Mouse (Mus musculus) stomach, embryonic 14.5 days (tissue): Measurements from ENCODE around the gene Ddx43. TPM values are rescaled to one million over a fixed set of nuclear protein-coding genes. Genes with fewer than 3 reads are reported as not detected.

Experiments
- ATAC-seq: fragments of 200-750 bp; cut with Nextera tagmentation; 2 replicates; pipeline ENCODE4 v1.8.0; 2017; ENCODE audit warnings: low read depth, moderate TSS enrichment; ENCODE audit not compliant: insufficient number of reproducible peaks, insufficient read depth, low FRiP score
- H3K27ac ChIP-seq: fragments of 300-500 bp; sonication (generic); 2 replicates; pipeline ENCODE4 v1.5.1; 2014; ENCODE audit warnings: mild to moderate bottlenecking, low read length, moderate library complexity, mixed read lengths
- H3K27me3 ChIP-seq: fragments of 300-500 bp; sonication (generic); 2 replicates; pipeline ENCODE4 v1.6.1; 2014; ENCODE audit warnings: low read length, control low read depth, mixed read lengths; ENCODE audit not compliant: control insufficient read depth, insufficient read depth
- H3K36me3 ChIP-seq: fragments of 300-500 bp; sonication (generic); 2 replicates; pipeline ENCODE4 v1.6.1; 2014; ENCODE audit warnings: mild to moderate bottlenecking, control low read depth, low read length, moderate library complexity, mixed read lengths; ENCODE audit not compliant: control insufficient read depth, insufficient read depth
- H3K4me1 ChIP-seq: fragments of 300-500 bp; sonication (generic); 2 replicates; pipeline ENCODE4 v1.6.1; 2014; ENCODE audit warnings: low read length, control low read depth, mixed read lengths; ENCODE audit not compliant: control insufficient read depth, insufficient read depth
- H3K4me2 ChIP-seq: fragments of 300-500 bp; sonication (generic); replicated peaks from 2 replicates; pipeline ENCODE4 v1.6.1; 2014; ENCODE audit warnings: low read depth, low read length, control low read depth
- H3K4me3 ChIP-seq: fragments of 300-500 bp; sonication (generic); 2 replicates; pipeline ENCODE4 v1.5.1; 2014; ENCODE audit warnings: low read depth, low read length, control low read depth
- H3K9ac ChIP-seq: fragments of 300-500 bp; sonication (generic); replicated peaks from 2 replicates; pipeline ENCODE4 v1.6.1; 2014; ENCODE audit warnings: low read depth, mild to moderate bottlenecking, control low read depth, low read length, moderate library complexity, mixed read lengths
- H3K9me3 ChIP-seq: fragments of 300-500 bp; sonication (generic); 2 replicates; pipeline ENCODE4 v1.6.1; 2016; ENCODE audit warnings: low read depth, low read length, control low read depth; ENCODE audit not compliant: control insufficient read depth
- WGBS: fragments of 180-500 bp; shearing (Covaris S2); extraction: QIAGEN DNeasy Blood & Tissue Kit; methylation state at CpG from one replicate; pipeline ENCODE4 v1.1.7; 2014; 5-methylcytosine and 5-hydroxymethylcytosine counted together
- polyA plus RNA-seq: library from polyadenylated mRNA; unstranded; fragments of >200 nt; fragmentation: Nextera tagmentation; extraction: Ambion mirVana; gene quantifications from 2 replicates; pipeline ENCODE4 v1.2.1, GENCODE M21; 2014

Ddx43 gene
- polyA plus RNA-seq, 1 experiment from 2014 or later, result 0.51 TPM

DNA sequence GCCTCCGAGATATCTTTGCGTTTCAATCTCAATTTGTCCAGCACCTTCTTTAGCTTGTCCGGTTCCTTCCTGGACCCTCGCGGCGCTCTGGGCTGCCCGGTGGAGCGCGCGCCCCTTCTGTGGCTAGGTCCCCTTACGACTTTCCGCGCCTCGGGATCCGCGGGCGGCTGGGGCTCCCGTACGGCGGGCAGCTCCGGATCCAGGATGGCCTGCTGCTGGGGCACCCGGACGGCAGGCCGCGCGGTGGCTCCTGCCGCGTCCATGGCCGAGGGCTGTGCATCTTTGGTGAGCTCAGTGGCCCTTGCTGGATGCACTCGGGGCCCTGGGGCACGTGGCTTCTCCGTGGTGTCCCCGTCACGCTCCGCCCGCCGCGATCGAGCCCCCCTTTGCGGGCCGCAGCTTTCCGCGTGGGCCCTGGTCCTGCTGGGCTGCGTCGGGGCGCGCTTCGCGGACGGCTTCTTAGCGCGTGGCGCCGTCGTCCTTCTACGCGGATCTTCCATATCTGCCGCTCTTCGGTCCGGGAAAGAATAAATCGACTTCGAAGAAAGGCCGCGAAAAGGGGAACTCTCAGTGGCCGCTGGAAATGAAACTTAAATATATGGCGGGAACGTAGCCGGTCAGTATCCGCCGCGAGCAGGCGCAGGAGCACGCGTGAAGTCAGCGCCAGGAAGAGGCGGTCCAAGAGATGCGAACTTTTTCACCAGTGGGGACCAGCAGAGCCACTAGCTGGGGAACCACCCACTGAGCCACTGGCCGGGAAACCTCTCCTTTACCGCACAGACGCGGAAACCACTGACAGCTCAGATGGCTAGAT is 47.2 kb downstream of the Ddx43 start, which contains the start of gene Cgas:
Gene Cgas (minus strand): TSS at position 659 of the 814 bp plus-strand sequence.
- Histone ChIP-seq H3K27ac (no peak within 1 kb of the TSS), H3K4me3 (peak within 1 kb of the TSS; percentile 54), H3K36me3 (no peaks in the 10 kb centered on the region), H3K9ac (peak within 1 kb of the TSS; percentile 45; the same call in 1 of the 2 replicates), H3K4me1 (peaks cover 2% of the 10 kb centered on the region; the same call in 1 of the 2 replicates), H3K27me3 (peaks cover 22% of the 10 kb centered on the region; the same call in 1 of the 2 replicates), H3K4me2 (peak within 1 kb of the TSS; percentile 87), H3K9me3 (no peaks in the 10 kb centered on the region)
- WGBS, result under 1% methylated on average over 81 of the region's 81 CpGs
- peak; percentile 66; the same call in 1 of the 2 replicates for ATAC-seq

DNA sequence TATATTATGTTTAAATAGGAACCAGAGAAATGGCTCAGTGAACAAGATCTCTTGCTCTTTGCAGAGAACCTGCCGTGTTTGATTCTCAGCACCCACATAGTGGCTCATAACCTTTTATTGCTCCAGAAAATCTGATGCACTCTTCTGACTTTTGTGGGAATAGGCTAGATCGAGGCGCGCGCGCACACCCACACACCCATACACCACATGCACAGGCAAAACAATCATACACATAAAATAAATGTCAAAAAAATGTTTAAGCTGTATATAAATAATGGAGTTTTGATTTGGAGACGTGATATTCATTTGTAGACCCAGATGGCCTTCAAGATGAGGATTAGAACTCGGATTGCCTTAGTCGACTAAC is 52.0 kb downstream of the Ddx43 start:
- Histone ChIP-seq H3K9me3 (no peaks in the 10 kb centered on the region), H3K9ac (peak overlapping the region; percentile 75), H3K4me1 (peaks cover 6% of the 10 kb centered on the region), H3K27ac (no peak overlapping the region; the same call in 1 of the 2 replicates), H3K4me2 (peak overlapping the region; percentile 64), H3K36me3 (peaks cover 7% of the 10 kb centered on the region), H3K4me3 (peak overlapping the region; percentile 89), H3K27me3 (0 out of 2 replicates have a peak, but pooled peaks cover 7% of the 10 kb centered on the region)
- peak; percentile 29; the same call in 1 of the 2 replicates for ATAC-seq
- WGBS, result 29% methylated on average over 9 of the region's 9 CpGs

DNA sequence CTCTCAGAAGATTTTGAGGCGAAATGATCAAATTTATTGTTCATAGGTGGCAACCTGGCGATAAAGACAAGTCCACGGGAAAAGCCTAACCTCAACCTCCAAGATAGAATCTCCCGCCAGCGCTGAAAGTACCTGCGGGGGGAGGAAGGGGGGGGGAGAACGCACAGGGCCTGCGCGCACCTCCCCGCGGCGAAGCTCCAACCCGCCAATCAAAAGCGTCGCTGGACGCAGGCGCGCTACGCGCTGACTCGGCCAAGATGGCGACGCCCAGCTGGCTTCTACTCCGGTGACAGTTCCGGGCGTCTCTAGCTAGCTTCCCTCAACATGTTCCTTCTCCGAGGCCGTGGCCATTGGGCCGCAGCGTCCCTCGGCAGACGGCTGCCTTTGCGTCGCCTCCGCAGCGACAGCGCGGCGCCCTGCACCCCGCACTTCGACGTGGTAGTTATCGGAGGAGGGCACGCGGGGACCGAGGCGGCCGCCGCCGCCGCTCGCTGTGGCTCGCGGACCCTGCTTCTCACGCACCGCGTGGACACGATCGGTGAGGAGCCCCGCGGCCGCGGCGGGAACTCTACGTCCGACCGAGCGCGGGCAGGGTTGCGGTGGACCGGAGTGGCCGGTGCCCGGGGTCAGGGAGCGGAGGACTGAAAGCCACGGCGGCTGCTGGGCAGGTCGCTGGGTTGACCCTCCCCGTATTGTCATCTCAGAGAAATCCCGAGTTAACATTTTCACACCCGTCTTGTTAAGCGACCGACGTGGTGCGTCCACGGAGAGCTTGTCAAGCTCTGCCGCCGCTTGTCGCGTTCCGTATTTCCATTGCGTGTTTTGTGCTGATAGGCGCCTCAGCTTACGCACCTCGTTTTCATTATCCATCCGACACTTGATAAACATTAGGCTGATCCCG is 52.6 kb downstream of the Ddx43 start, which contains the start of the genes Mto1 and Gm17324:
Gene Mto1 (plus strand): TSS at position 236 of the 901 bp plus-strand sequence.
Gene Gm17324 (minus strand): TSS at position 814 of the 901 bp plus-strand sequence.
- Histone ChIP-seq H3K4me3 (peak within 1 kb of the TSS; percentile 89), H3K27me3 (0 out of 2 replicates have a peak, but pooled peaks cover 6% of the 10 kb centered on the region), H3K4me1 (peaks cover 6% of the 10 kb centered on the region; the same call in 1 of the 2 replicates), H3K4me2 (peak within 1 kb of the TSS; percentile 64), H3K9ac (peak within 1 kb of the TSS; percentile 75), H3K9me3 (no peaks in the 10 kb centered on the region), H3K36me3 (peaks cover 12% of the 10 kb centered on the region), H3K27ac (peak within 1 kb of the TSS; percentile 86)
- peak; percentile 94 for ATAC-seq
- under 1% methylated on average over 96 of the region's 96 CpGs for WGBS

DNA sequence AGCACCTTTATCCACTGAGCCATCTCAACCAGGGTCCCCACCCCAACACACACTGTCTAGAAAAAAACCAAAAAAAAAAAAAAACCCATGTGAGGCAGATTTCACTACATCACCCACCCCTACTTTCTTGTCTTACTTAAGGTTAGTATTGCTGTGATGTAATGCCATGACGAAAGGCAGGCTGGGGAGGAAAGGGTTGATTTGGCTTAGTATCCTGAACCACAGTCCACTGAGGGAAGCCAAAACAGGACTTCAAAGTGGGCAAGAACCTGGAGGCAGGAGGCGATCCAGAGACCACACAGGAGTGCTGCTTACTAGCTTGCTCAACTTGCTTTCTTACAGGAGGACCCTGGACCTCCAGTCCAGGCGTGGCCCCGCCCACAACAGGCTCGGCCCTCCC is 54.8 kb downstream of the Ddx43 start:
- no peak overlapping the region for H3K4me2 ChIP-seq
- 83% methylated on average over 5 of the region's 5 CpGs for WGBS
- no peak overlapping the region for H3K9ac ChIP-seq
- H3K27me3 ChIP-seq, result no peaks in the 10 kb centered on the region
- peaks cover 21% of the 10 kb centered on the region for H3K36me3 ChIP-seq
- H3K4me1 ChIP-seq, result peaks cover 6% of the 10 kb centered on the region; the same call in 1 of the 2 replicates
- H3K4me3 ChIP-seq, result no peak overlapping the region
- H3K9me3 ChIP-seq, result no peaks in the 10 kb centered on the region
- no peak for ATAC-seq
- H3K27ac ChIP-seq, result no peak overlapping the region

DNA sequence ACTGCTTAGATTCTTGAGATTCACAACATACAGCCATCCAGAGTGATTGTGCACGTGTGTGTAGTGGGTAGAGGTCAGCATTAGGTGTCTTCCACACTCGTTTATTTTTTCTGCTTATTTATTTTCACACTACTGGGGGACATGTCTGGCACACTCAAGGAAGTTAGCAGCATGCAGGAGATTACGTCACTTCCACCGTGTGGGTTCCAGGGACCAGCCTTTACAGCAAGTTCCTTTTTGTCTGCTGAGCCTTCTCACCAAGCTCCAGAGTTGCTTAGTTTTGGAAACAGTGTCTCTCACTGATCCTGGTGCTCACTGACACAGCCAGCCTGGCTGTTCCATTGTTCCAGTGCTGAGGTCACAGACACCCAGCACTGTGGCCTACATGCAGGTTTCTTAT is 55.8 kb downstream of the Ddx43 start:
- no peak overlapping the region for H3K9ac ChIP-seq
- H3K4me2 ChIP-seq, result no peak overlapping the region
- 75% methylated on average over 4 of the region's 4 CpGs for WGBS
- no peaks in the 10 kb centered on the region for H3K27me3 ChIP-seq
- H3K36me3 ChIP-seq, result peaks cover 21% of the 10 kb centered on the region
- H3K4me3 ChIP-seq, result no peak overlapping the region
- H3K27ac ChIP-seq, result no peak overlapping the region
- H3K9me3 ChIP-seq, result no peaks in the 10 kb centered on the region
- no peak for ATAC-seq
- peaks cover 6% of the 10 kb centered on the region; the same call in 1 of the 2 replicates for H3K4me1 ChIP-seq

DNA sequence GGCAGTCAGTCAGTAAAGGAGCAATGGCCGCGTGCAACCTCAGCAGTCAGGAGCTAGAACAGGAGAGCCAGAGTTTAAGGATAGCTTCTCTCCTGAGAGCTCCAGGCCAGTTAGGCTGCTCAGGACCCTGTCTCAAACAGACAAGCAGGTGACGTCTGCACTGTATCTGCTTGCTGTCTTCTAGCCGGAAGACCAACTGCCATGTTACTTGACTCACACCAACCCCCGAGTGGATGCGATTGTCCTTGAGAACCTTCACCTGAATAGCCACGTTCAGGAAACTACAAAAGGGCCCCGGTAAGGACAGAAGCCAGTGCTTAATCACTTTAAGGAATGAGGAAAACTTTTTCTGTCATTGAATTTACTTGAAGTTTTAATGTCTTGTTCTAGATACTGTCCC is 61.4 kb downstream of the Ddx43 start:
- H3K4me2 ChIP-seq, result no peak overlapping the region
- no peak overlapping the region for H3K27ac ChIP-seq
- no peak for ATAC-seq

DNA sequence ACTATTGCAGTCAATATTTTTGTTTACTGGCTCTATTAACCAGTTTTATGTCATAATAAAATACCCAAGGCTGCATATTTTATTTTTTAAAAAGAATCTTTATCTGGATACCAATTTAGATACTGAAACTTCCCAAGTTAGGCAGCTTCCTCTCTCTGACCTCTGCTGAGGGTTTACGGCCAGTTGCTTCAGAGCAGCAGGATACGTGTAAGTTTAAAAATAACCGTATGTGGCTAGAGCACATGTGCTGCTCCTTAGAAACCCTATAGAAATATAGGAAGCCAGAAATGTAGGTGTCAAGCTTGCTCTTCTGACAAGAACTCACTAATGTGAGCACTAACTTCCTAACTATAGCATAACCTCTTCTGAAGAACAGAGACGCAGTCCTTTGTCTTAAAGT is 67.8 kb downstream of the Ddx43 start:
- no peaks in the 10 kb centered on the region for H3K4me1 ChIP-seq
- no peak for ATAC-seq
- H3K27ac ChIP-seq, result no peak overlapping the region
- no peak overlapping the region for H3K9ac ChIP-seq
- H3K9me3 ChIP-seq, result no peaks in the 10 kb centered on the region
- peaks cover 46% of the 10 kb centered on the region for H3K36me3 ChIP-seq
- no peak overlapping the region for H3K4me2 ChIP-seq
- WGBS, result 98% methylated on average over 4 of the region's 4 CpGs
- H3K4me3 ChIP-seq, result no peak overlapping the region
- no peaks in the 10 kb centered on the region for H3K27me3 ChIP-seq

More for the DNA sequence above, 61.4 kb downstream of the Ddx43 start:
- H3K4me1 ChIP-seq, result no peaks in the 10 kb centered on the region
- WGBS, result 85% methylated on average over 8 of the region's 8 CpGs
- no peak overlapping the region for H3K4me3 ChIP-seq
- H3K36me3 ChIP-seq, result peaks cover 44% of the 10 kb centered on the region
- no peaks in the 10 kb centered on the region for H3K27me3 ChIP-seq
- H3K9me3 ChIP-seq, result no peaks in the 10 kb centered on the region
- H3K9ac ChIP-seq, result no peak overlapping the region

DNA sequence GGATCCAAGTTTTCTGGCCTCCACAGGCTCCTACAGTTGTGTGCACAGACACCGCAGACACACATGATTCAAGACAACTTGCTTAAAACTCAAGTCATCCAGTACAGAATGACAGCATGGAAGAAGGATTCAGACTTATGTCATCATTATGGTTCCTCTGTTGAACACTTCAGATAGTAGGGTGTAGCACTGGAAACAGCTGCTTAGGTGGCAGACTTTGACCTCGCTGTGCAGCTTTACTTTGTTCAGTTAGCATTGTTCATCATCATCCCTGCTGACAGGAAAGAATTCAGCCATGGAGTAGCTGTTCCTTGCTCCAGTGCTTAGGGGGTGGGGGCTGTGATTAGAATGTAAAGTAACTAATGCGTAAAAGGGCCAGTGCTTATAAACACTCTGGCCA is 70.1 kb downstream of the Ddx43 start:
- WGBS, result 85% methylated on average over 3 of the region's 3 CpGs
- Histone ChIP-seq H3K27me3 (no peaks in the 10 kb centered on the region), H3K9ac (no peak overlapping the region), H3K4me2 (no peak overlapping the region), H3K4me1 (no peaks in the 10 kb centered on the region), H3K4me3 (no peak overlapping the region), H3K36me3 (peaks cover 44% of the 10 kb centered on the region), H3K9me3 (no peaks in the 10 kb centered on the region), H3K27ac (no peak overlapping the region)
- ATAC-seq, result no peak
